Comparison of ENCODE assay signal across 23 mouse cellular contexts in the genomic region with DNA sequence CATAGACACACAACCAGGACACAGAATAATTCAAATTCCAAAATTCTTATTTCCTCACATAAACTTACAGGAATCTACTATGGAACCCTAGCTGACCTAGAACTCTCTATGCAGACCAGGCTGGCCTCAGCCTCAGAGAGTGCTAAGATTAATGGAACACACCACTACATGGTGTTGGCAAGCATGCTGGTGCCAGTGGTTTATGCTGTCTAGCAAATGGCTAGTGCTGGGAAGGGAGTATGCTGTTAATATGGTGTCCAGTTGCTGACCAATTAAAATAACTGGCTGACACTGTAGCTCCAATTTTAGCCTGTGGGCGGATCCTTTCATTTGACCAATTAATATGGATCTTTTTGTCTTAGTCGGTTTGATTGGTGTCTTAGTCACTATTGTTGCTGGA.
"Had no signal": no experiment of that assay in that cellular context is flagged by ENCODE, and none has a peak within 500 bp of the region (broad histone marks: within the 10 kb centered on the region; RNA-seq: fewer than 3 reads in every experiment).

No protein-coding gene starts in this region.

- H3K27ac ChIP-seq: hindbrain, embryonic 13.5 days; hindbrain, embryonic 15.5 days; hindbrain, postnatal 0 days; kidney, embryonic 15.5 days; kidney, postnatal 0 days; limb, embryonic 13.5 days; limb, embryonic 15.5 days; liver, embryonic 12.5 days; liver, embryonic 14.5 days had no signal

- H3K36me3 ChIP-seq: heart, embryonic 12.5 days; hindbrain, embryonic 13.5 days; hindbrain, embryonic 15.5 days; kidney, embryonic 15.5 days; limb, embryonic 13.5 days; limb, embryonic 15.5 days; liver, embryonic 12.5 days had no signal

- H3K27me3 ChIP-seq: heart, embryonic 12.5 days; hindbrain, embryonic 13.5 days; hindbrain, embryonic 15.5 days; kidney, embryonic 15.5 days; limb, embryonic 13.5 days; limb, embryonic 15.5 days; liver, embryonic 12.5 days had no signal

- H3K4me1 ChIP-seq: hindbrain, embryonic 13.5 days; hindbrain, embryonic 15.5 days; kidney, embryonic 15.5 days; limb, embryonic 13.5 days; limb, embryonic 15.5 days; liver, embryonic 12.5 days had no signal

- DNase-seq: gastrocnemius, postnatal 14 days; gastrocnemius, postnatal 36 days; heart, adult 18-20 months; heart, postnatal 36 days; kidney, adult 11 months; kidney, adult 2 months; kidney, adult 9 months; kidney, postnatal 14 days; kidney, postnatal 36 days; layer of hippocampus, adult 9-11 months; layer of hippocampus, postnatal 36 days; left cerebral cortex, postnatal 4 days had no signal

- H3K9me3 ChIP-seq: heart, embryonic 12.5 days; hindbrain, embryonic 13.5 days; hindbrain, embryonic 15.5 days; kidney, embryonic 15.5 days; limb, embryonic 13.5 days; limb, embryonic 15.5 days; liver, embryonic 12.5 days had no signal

- H3K4me2 ChIP-seq: heart, embryonic 12.5 days; hindbrain, embryonic 13.5 days; hindbrain, embryonic 15.5 days; kidney, embryonic 15.5 days; limb, embryonic 13.5 days; limb, embryonic 15.5 days; liver, embryonic 12.5 days had no signal

- H3K9ac ChIP-seq: heart, embryonic 12.5 days; hindbrain, embryonic 13.5 days; hindbrain, embryonic 15.5 days; kidney, embryonic 15.5 days; limb, embryonic 13.5 days; limb, embryonic 15.5 days; liver, embryonic 12.5 days; liver, embryonic 14.5 days had no signal

- H3K4me3 ChIP-seq: heart, embryonic 12.5 days; hindbrain, embryonic 13.5 days; hindbrain, embryonic 15.5 days; kidney, embryonic 15.5 days; limb, embryonic 13.5 days; limb, embryonic 15.5 days; liver, embryonic 12.5 days had no signal

- ATAC-seq: hindbrain, postnatal 0 days; intestine, embryonic 16.5 days; liver, embryonic 12.5 days had no signal
